Mouse (Mus musculus): ENCODE data around the gene Hps6.

The Hps6 gene

DNA sequence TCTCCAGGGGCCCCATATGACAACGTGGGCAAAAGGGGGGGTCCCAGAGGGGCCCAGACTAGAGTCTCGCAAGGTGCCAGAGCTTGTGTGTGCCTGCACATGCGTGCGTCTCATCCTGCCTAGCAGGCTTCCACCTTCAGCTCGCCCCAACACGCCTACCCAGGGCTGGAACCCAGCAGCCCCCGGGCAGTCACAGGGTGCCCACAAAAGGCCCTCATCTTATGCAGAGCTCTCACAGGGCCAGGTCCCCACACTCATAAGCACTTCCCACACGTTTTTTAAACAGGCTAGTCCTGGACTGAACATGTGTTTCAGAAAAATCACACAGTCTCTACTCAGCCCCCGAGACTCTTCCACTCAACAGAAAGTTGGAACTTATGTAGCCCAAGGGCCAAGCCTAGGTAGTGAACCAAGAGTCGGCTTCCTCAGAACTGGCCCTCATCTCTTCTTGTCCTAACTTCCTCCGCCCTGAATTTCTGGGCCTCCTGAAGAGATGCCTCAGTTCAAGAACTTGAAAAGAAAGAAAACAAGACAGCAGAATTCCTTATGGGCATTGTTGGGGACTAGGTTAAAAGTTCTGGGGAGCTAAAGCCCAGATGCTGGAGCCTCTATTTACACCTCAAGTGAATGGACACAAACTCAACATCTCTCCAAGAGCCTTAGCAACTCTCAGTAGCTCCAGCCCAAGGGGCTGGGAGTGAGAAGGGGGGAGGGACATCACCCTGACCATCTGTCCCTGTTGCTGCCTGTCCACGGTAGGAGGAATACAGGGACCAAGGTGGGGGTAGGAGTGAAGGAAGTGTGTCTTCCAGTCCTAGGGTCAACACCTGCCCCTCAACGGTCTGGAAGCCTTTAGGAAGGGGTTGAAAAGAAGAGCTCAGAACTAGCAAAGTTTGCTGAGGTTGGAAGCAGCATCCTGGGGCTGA, 34.9 kb downstream of the Hps6 start:
- CTCF ChIA-PET = interaction anchor here (0.6 to 2.6 kb wide), 19 partner anchors 8 to 446 kb away, joined by 3 to 17 read pairs (median 4); partner anchors contain the start of genes Hps6 (in 1 of the 4), Kcnip2 (in 1 of the 4) and Ldb1 (in 1 of the 4)
- POLR2A ChIA-PET = interaction anchor here (0.6 to 10.9 kb wide), 48 partner anchors 8 to 823 kb away, joined by 3 to 154 read pairs (median 5); partner anchors contain the start of genes Ldb1 (in 3 of the 4), Nolc1 (in 3 of the 4), Hps6 (in 1 of the 4) and Pprc1 (in 1 of the 4)

DNA sequence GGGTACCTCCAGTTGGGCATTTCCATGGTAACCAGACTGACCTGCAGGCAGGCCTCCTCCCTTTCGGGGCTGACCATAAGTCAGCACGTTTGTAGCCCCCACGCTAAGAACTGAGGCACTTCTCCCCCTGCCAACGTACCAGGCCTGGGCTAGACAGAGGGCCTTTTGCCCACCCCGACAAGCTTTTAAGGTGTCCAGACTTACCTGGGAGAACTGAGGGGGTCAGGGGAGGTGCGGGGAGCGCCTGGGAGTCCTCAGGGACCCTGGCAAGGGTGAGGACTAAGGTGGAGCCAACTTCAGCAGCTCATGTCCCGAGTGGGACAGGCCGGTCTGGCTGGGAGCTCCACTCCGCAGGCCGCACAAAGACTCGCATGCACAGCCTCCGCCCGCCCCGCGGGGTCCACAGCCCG, 35.5 kb downstream of the Hps6 start:
- POLR2A ChIA-PET = interaction anchor here (0.6 to 10.9 kb wide), 33 partner anchors 8 to 823 kb away, joined by 3 to 154 read pairs (median 4); partner anchors contain the start of genes Nolc1 (in 2 of the 4), Hps6 (in 1 of the 4) and Ldb1 (in 1 of the 4)
- CTCF ChIA-PET = interaction anchor here in 3 of 4 experiments (0.7 to 2.0 kb wide), 7 partner anchors 8 to 266 kb away, joined by 3 to 5 read pairs (median 3); partner anchors contain the start of gene Nfkb2 (in 1 of the 3)

DNA sequence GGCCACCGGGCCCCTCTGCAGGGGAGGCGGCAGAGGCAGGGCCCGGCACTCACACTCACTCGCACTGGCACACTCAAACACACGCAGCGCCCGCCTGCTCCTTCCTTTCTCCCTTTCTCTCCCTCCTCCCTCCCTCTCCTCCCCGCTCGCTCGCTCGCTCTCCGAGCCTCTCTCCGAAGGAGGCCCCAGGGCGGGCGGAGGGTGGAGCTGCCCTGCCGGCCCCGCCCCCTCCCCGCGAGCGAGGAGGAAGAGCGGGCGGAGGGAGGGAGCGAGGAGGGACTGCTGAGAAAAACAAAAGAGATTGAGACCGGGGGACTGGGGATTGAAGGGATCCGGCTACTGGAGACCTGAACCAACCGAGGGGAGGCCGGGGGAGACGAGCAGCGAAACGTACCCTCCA, 36.2 kb downstream of the Hps6 start:
- ChIA-PET CTCF (interaction anchor here (0.6 to 2.0 kb wide), 7 partner anchors 8 to 761 kb away, joined by 3 to 7 read pairs (median 3); partner anchors contain the start of gene Nfkb2 (in 1 of the 4)), POLR2A (interaction anchor here (0.5 to 10.9 kb wide), 31 partner anchors 7 to 381 kb away, joined by 3 to 154 read pairs (median 4); partner anchors contain the start of genes Nolc1 (in 2 of the 4), Fbxl15 (in 1 of the 4), Hps6 (in 1 of the 4) and Ldb1 (in 1 of the 4))

DNA sequence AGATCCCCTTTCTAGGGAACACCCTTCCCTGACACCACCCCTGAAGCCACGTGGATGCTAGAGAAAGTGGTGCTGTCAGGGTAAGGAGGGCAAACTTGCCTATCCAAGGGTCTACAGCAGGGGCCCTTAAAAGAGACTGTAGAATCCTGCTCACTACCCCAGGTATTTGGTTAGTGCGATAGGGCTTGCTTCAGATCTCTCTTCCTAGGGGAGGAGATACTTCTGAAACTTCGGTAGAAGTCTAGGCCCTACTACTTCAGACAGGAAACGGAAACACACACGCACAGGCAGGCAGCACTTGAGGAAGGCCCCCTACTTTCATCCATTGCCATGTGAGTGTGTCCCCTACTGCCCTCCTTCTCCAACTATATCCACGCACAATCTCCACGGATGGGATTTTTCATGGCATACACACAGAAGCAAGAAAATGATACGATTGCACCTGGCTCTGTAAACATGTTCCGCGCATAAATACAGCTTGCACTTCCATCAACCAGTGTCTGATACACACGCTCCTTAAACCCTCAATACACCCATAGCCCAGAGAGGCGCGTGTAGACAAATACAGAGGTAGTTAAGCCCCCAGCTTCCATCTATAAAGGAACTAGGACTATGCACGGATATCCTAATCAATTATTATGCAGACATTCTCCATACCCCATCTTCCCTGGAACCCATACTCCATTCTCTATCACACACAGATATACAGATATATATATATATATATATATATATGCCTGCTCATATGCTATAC, 37.0 kb downstream of the Hps6 start:
- CTCF ChIA-PET = interaction anchor here (0.5 to 2.0 kb wide), 9 partner anchors 9 to 761 kb away, joined by 3 to 5 read pairs (median 3); partner anchors contain the start of gene Nfkb2 (in 1 of the 4)
- POLR2A ChIA-PET = interaction anchor here (0.5 to 10.9 kb wide), 30 partner anchors 6 to 380 kb away, joined by 3 to 154 read pairs (median 4); partner anchors contain the start of genes Nolc1 (in 2 of the 4), Fbxl15 (in 1 of the 4), Hps6 (in 1 of the 4) and Ldb1 (in 1 of the 4)

DNA sequence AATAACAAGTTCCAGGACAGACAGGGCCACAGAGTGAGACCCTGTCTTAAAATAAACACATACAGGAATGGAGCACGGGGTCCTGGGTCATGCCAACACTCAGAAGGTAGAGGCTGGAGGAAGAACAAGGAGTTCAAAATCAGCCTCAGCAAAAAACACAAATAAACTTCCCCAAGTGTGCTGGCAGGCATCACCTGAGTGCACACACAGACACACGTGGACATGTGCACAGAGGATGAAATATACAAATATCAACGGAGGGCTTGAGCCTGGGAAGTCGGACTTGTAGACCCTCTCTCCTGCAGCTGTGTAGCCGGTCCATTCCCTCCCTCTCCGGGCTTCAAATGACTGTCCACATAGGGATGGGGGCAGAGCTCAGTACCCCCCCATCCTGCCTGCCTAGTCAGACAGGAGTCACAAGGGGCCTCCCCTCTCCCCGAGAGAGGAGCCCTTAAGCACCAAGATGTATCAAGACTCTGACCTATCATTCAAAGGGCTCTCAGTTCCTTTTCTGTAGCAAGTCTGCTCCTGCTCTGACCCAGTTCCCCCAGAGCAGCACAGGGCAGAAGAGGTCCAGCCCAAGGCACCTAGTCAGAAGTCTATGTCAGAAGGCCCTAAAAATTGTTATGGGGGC, 38.1 kb downstream of the Hps6 start:
- CTCF ChIA-PET = interaction anchor here in 2 of 4 experiments (0.5 to 1.0 kb wide), 4 partner anchors 34 to 467 kb away, joined by 3 to 10 read pairs (median 4); no protein-coding TSS in a partner anchor

DNA sequence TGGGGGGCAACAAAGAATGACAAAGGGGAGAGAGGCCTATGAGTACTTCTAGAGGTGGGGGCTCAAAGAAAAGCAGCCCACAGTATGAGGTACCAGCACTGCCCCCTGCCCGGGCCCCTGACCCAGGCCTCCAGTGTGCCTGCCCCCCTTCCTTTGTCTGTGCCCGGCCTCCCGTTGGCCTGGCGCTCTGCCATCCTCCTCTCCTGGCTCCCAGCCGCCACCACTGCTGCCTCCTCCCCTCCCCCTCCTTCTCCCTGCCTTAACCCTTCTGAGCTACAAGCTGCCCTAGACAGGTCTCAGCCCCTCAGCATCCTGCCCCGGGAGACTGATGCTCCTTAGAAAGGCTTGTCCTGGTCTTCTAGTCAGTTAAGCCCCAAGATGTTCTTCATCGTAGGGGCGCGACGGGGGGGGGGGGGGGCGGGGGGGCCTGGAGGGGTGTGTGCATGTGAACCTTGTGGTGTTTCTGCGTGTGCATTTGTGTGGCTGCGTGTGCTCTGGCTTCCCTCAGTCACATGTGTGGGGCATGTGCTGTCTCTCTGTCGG, 38.7 kb downstream of the Hps6 start:
- CTCF ChIA-PET = interaction anchor here in 2 of 4 experiments (0.5 to 1.0 kb wide), 5 partner anchors 15 to 468 kb away, joined by 3 to 10 read pairs (median 3); no protein-coding TSS in a partner anchor
- POLR2A ChIA-PET = interaction anchor here in 2 of 4 experiments (0.6 to 10.9 kb wide), 6 partner anchors 10 to 949 kb away, joined by 3 to 154 read pairs (median 5); partner anchors contain the start of genes Armh3 (in 1 of the 2) and Nolc1 (in 1 of the 2)

More for the DNA sequence above, 38.1 kb downstream of the Hps6 start:
- POLR2A ChIA-PET = interaction anchor here in 2 of 4 experiments (0.6 to 10.9 kb wide), 6 partner anchors 9 to 31 kb away, joined by 3 to 154 read pairs (median 28); partner anchors contain the start of gene Nolc1 (in 1 of the 2)

DNA sequence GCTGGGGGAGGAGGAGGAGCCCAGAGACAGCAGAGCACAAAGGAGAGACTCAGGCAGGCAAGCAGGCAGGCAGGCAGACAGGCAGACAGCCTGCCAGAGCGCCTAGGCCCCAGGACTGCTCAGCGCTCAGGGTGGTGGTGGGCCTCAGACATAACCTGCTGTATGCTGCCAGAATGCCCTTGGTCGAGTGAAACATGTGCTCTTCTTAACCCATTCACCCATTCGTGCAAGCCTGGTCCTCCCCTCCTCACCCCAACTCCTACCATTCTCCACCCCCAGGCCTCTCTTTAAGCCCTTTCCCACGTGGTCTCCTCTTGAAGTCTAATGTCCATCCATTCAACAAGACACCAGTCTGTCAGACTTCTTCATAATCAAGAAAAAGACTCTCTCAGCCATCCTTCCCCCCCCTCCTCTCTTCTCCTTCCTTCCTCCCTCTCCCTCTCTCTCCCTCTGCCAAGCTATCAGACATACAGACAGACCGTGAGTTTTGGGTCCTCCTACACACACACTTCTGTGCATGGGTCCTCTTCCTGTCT, 39.2 kb downstream of the Hps6 start:
- POLR2A ChIA-PET = interaction anchor here in 2 of 4 experiments (0.6 to 10.9 kb wide), 9 partner anchors 10 to 948 kb away, joined by 3 to 154 read pairs (median 6); partner anchors contain the start of genes Armh3 (in 1 of the 2) and Nolc1 (in 1 of the 2)

DNA sequence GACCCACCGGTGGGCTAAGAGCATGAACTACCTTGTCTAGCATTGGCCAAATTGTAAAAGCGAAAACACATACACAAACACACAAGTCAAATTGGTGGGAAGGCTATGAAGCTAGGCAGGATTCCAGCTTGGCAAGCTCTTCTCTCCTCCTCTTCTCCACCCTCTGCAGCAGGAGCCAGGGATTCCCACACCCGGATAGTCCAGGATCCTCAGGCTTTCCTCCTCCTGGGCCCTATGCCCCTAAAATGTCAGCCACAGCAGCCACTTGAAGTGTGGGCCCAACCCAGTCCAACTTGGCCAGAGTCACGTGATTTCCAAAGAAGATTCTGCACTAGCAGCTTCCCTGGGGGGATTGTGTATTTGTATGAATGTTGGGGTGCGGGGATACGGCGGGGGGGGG, 40.1 kb downstream of the Hps6 start:
- ChIA-PET POLR2A (interaction anchor here (0.6 to 9.0 kb wide), 13 partner anchors 9 to 682 kb away, joined by 3 to 135 read pairs (median 5); partner anchors contain the start of genes Gbf1 (in 1 of the 4) and Nolc1 (in 1 of the 4)), CTCF (interaction anchor here in 2 of 4 experiments (0.6 to 0.7 kb wide), 3 partner anchors 227 to 749 kb away, joined by 3 to 5 read pairs (median 4); no protein-coding TSS in a partner anchor)

More for the DNA sequence above, 39.2 kb downstream of the Hps6 start:
- CTCF ChIA-PET = interaction anchor here in 2 of 4 experiments (0.6 to 1.0 kb wide), 3 partner anchors 15 to 468 kb away, joined by 3 read pairs; no protein-coding TSS in a partner anchor

DNA sequence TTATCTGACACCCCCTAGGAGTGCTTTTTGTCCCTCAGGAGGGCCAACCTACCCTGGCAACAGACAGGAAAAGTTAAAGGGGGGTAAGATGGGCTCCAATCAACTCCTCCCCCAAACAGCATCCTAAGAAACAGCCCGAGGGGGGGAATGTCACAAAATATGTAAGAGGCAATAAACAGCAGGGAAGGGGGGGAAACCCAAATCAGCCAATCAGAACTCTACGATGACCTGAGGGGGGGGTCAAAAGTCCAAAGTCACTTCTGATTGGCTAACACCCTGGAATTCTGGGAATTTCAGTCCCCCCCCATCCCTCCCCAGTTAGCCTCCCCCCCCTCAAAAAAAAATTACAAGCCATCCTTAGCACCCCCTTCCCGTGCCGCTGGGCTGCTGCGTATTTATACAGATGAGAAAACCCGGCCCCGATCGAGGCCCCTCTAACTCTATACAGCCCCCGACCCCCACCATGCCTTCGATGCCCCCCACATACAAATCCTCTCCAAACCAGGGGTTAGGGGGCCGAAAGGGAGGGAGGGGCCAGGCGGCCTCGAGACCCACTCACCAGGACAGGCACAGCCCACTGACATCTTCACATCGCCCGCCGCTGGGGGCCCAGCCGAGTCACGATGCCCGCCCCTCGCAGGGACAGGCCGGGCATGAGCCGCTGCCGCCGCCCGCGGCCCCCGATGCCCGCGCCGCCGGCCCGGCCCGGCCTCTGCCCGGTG, 41.1 kb downstream of the Hps6 start, which contains the start of gene Pprc1:
TSS of gene Pprc1 (plus strand) at position 616 of the 722 bp plus-strand sequence.
- ChIA-PET POLR2A (interaction anchor here (0.8 to 9.0 kb wide), 24 partner anchors 7 to 257 kb away, joined by 3 to 275 read pairs (median 10); partner anchors contain the start of genes Nolc1 (in 3 of the 4) and Armh3 (in 1 of the 4)), CTCF (interaction anchor here in 2 of 4 experiments (0.6 to 2.1 kb wide), 5 partner anchors 7 to 751 kb away, joined by 3 to 9 read pairs (median 3); no protein-coding TSS in a partner anchor)

DNA sequence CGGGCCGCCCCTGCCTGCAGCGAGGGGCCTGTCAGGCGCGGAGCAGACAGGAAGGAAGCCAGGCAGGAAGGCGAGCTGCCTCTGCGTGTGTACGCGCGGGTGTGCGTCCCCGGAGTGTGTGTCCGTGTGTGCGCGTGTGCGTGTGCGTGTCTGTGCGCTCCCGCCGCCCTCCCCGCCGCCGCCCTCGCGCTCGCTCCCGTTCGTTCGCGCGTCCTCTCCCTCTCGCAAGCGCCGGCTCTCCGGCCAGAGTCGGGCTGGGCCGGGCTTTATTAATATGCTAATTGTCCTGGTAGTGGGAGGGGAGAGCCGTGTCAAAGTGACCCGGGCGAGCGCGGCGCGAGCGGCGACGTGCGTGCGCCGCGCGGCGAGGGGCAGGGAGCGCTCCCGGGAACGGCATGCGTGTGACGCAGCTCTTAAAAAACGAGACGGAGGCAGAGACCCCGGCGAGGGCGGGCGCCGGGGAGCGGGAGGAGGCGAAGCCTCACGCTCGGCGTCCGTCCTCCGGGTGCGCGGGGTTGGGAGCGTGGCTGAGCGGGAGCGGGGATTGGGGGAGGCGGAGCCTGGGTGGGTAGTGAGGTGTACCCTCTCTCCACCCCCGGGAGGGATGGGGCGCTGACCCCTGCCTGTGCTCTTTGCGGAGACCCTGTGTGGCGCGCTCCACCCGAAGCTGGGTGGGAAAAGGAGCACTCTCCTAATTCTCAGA, 41.8 kb downstream of the Hps6 start, which contains the start of gene Ldb1:
TSS of gene Ldb1 (minus strand) at position 222 of the 703 bp plus-strand sequence.
- CTCF ChIA-PET = interaction anchor here in 3 of 4 experiments (0.7 to 2.9 kb wide), 15 partner anchors 8 to 1397 kb away, joined by 3 to 9 read pairs (median 4); partner anchors contain the start of genes Nfkb2 (in 1 of the 3) and Sufu (in 1 of the 3)
- POLR2A ChIA-PET = interaction anchor here (0.5 to 6.6 kb wide), 32 partner anchors 8 to 653 kb away, joined by 3 to 275 read pairs (median 6); partner anchors contain the start of genes Nolc1 (in 3 of the 4), Hps6 (in 2 of the 4), Armh3 (in 1 of the 4) and Fbxl15 (in 1 of the 4)

DNA sequence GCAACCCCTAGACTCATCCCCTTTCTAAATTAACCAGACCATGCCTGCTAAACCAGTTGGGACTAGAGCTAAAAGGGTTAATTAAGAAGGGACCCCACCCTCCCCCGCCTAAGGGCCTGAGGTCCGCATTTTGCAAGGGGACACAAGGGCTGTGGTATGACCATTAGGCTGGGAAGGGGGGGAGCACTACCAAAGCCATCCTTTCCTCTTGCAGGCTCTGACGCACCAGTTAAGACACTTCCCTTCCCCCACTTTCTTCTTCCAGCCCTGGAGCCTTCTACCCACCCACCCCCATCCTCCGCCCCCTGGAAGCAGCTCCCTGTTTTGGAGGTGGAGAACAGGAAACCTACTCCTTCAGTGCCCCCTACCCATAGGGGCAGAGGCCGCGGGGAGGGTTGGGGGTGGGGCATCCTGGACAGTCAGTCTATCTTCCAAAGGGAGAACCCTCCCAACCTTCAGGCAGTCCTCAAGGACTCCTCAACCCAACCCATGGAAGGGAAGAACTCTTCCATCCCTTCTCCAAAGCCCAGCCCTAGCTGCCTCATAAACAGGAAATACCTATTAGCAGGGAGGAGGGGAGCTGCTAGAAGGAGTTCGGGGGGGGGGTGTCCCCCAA, 42.5 kb downstream of the Hps6 start:
- CTCF ChIA-PET = interaction anchor here (0.5 to 2.9 kb wide), 29 partner anchors 7 to 1396 kb away, joined by 3 to 9 read pairs (median 4); partner anchors contain the start of genes Nfkb2 (in 1 of the 4) and Sufu (in 1 of the 4)
- POLR2A ChIA-PET = interaction anchor here (0.5 to 6.6 kb wide), 56 partner anchors 8 to 1770 kb away, joined by 3 to 275 read pairs (median 4); partner anchors contain the start of genes Nolc1 (in 4 of the 4), Hps6 (in 2 of the 4), Armh3 (in 1 of the 4) and Fbxl15 (in 1 of the 4)

DNA sequence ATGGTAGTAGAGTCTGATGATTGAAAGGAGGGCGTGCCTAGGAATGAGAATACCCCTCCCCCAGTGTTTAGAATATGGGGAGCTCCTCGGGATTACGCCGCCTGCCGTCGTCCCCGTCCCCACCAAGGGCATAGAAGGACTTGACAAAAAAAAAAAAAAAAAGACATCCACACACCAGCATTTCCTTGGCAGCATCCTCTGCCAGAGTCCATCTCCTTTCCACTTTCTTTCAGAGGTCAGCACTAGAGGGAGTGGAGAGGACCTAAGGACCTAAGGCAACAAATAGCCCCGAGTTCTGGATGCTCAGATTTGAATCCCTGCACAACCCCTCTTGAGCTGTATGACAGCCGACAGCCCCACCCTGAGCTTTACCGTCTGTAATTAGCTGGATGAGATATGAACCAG, 43.3 kb downstream of the Hps6 start:
- ChIA-PET CTCF (interaction anchor here (0.6 to 2.9 kb wide), 16 partner anchors 8 to 503 kb away, joined by 3 to 9 read pairs (median 5); partner anchors contain the start of gene Nfkb2 (in 1 of the 4)), POLR2A (interaction anchor here (0.6 to 6.6 kb wide), 46 partner anchors 8 to 811 kb away, joined by 3 to 275 read pairs (median 4); partner anchors contain the start of genes Nolc1 (in 3 of the 4), Hps6 (in 2 of the 4), Actr1a (in 1 of the 4) and Gbf1 (in 1 of the 4))

DNA sequence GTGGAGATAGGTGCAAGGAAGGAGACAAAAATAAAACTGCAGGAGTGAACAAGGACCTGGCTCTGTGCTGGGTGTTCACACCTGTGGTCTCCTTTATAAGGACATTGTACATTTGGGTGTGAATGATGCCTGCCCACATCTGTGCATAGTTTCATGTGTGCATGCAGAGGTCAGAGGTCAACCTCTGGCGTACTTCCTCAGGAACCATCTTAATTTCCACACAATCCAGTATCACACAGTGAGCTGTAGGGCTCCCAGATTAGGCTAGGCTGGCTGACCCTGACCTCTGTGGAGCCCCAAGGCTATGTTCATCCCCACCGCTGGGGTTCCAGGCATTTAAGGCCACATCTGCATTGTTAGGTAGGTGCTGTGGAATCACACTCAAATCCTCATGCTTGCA, 44.1 kb downstream of the Hps6 start:
- ChIA-PET POLR2A (interaction anchor here (0.5 to 6.6 kb wide), 38 partner anchors 8 to 820 kb away, joined by 3 to 275 read pairs (median 4); partner anchors contain the start of genes Nolc1 (in 2 of the 4), Actr1a (in 1 of the 4), Hps6 (in 1 of the 4) and Kcnip2 (in 1 of the 4)), CTCF (interaction anchor here (0.6 to 2.9 kb wide), 6 partner anchors 8 to 749 kb away, joined by 4 to 8 read pairs (median 6); no protein-coding TSS in a partner anchor)

Data from embryonic stem cell, embryonic (primary cell).